Mouse (Mus musculus) Patski (cell line): ENCODE measurements around the gene Nyap1. TPM values are rescaled to one million over a fixed set of nuclear protein-coding genes. Genes with fewer than 3 reads are reported as not detected.

Experiments used
- ATAC-seq: fragments of 100-300 bp; one replicate; pipeline ENCODE4 v1.8.0; 2021
- CTCF ChIA-PET: fragments of 350-600 bp; sonication (Branson Sonifier 250); formaldehyde crosslinking; loops from one replicate; lab custom pipeline; 2022; ENCODE audit warnings: inconsistent platforms; lab: Charles Lee
- POLR2A ChIA-PET: fragments of 350-600 bp; sonication (Branson Sonifier 250); formaldehyde crosslinking; loops from one replicate; lab custom pipeline; 2022; ENCODE audit warnings: antibody characterized with exemption, inconsistent platforms; lab: Charles Lee
- DNase-seq: peaks from one replicate; pipeline ENCODE4 v3.0.0-alpha.2; 2011; ENCODE audit warnings: low read depth, low spot score
- H3K27me3 ChIP-seq: fragments of 371-371 bp; one replicate; pipeline ENCODE4 v1.5.1; 2021
- CTCF ChIP-seq: fragments of 100-300 bp; IDR thresholded peaks from one replicate; pipeline ENCODE4 v1.5.1; 2021
- in situ Hi-C: fragments of 300-500 bp; cut with MboI; formaldehyde crosslinking; loops from 3 replicates; pipeline ENCODE4 v1.11.1; 2018; ENCODE audit warnings: low pct_unique_long_range_greater_than_20kb, mixed read lengths
- polyA plus RNA-seq: library from polyadenylated mRNA; unstranded; gene quantifications from one replicate; pipeline ENCODE4 v1.2.3, GENCODE M21; 2021

Gene Nyap1
- polyA plus RNA-seq, 1 experiment from 2014 or later: 13.4 TPM

GRCm38 (mm10) chr5:137772755-137773154 is 31.3 kb upstream of the Nyap1 start:
- no peak for TF ChIP-seq CTCF
- H3K27me3 ChIP-seq: no peaks in the 10 kb centered on the region
- POLR2A ChIA-PET: interaction anchor here (0.7 kb wide), 1 partner anchor 606 kb away, joined by 3 read pairs; no protein-coding TSS in a partner anchor
- CTCF ChIA-PET: interaction anchor here (2.0 to 3.4 kb wide), 2 partner anchors 11 to 13 kb away, joined by 7 to 12 read pairs; no protein-coding TSS in a partner anchor
- no peak for ATAC-seq
- in situ Hi-C loops: no loop called here
- no peak for DNase-seq

GRCm38 (mm10) chr5:137770709-137771108 is 29.3 kb upstream of the Nyap1 start:
- TF ChIP-seq CTCF: no peak
- ATAC-seq (no peak), DNase-seq (no peak)
- in situ Hi-C loops: no loop called here
- POLR2A ChIA-PET: interaction anchor here (0.6 kb wide), 1 partner anchor 326 kb away, joined by 3 read pairs; no protein-coding TSS in a partner anchor
- CTCF ChIA-PET: interaction anchor here (1.1 to 2.1 kb wide), 3 partner anchors 11 to 24 kb away, joined by 3 to 11 read pairs (median 3); no protein-coding TSS in a partner anchor
- no peaks in the 10 kb centered on the region for H3K27me3 ChIP-seq

- POLR2A ChIA-PET: no interaction called here
- DNase-seq: no peak
- in situ Hi-C loops: no loop called here
- CTCF ChIA-PET: interaction anchor here (0.7 kb wide), 1 partner anchor 199 kb away, joined by 3 read pairs; no protein-coding TSS in a partner anchor
- no peak for ATAC-seq
- no peak for TF ChIP-seq CTCF
- no peaks in the 10 kb centered on the region for H3K27me3 ChIP-seq
Observed at GRCm38 (mm10) chr5:137768475-137768874, 27.1 kb upstream of the Nyap1 start.

- peak; percentile 68 for TF ChIP-seq CTCF
- H3K27me3 ChIP-seq: no peaks in the 10 kb centered on the region
- ChIA-PET CTCF (interaction anchor here (1.0 kb wide), 1 partner anchor 17 kb away, joined by 3 read pairs; no protein-coding TSS in a partner anchor), POLR2A (no interaction called here)
- in situ Hi-C loops: no loop called here
- no peak for ATAC-seq
- no peak for DNase-seq
Observed at GRCm38 (mm10) chr5:137766270-137766669, 24.9 kb upstream of the Nyap1 start.

GRCm38 (mm10) chr5:137764609-137765340 is 23.4 kb upstream of the Nyap1 start:
- ChIA-PET POLR2A (interaction anchor here (1.1 kb wide), 1 partner anchor 105 kb away, joined by 3 read pairs; no protein-coding TSS in a partner anchor), CTCF (interaction anchor here (0.9 kb wide), 1 partner anchor 14 kb away, joined by 3 read pairs; the partner anchor contains the start of gene Ppp1r35)
- in situ Hi-C loops: loop anchor here (5.0 kb wide), 2 partner anchors 112 to 232 kb away; partner anchors contain the start of genes Epo and Gnb2
- TF ChIP-seq CTCF: no peak
- ATAC-seq: no peak
- no peak for DNase-seq
- no peaks in the 10 kb centered on the region for H3K27me3 ChIP-seq

GRCm38 (mm10) chr5:137759971-137760412 is 18.6 kb upstream of the Nyap1 start:
- peak; percentile 79 for DNase-seq
- POLR2A ChIA-PET: interaction anchor here (0.6 to 2.7 kb wide), 2 partner anchors 12 to 71 kb away, joined by 3 to 18 read pairs; no protein-coding TSS in a partner anchor
- peak; percentile 71 for ATAC-seq
- CTCF ChIA-PET: interaction anchor here (0.7 to 3.8 kb wide), 20 partner anchors 8 to 146 kb away, joined by 3 to 26 read pairs (median 4); partner anchors contain the start of genes Pcolce and Tsc22d4
- in situ Hi-C loops: loop anchor here (5.0 kb wide), 2 partner anchors 108 to 228 kb away; partner anchors contain the start of genes Epo and Gnb2
- H3K27me3 ChIP-seq: no peaks in the 10 kb centered on the region
- TF ChIP-seq CTCF: peak; percentile 92

- no peaks in the 10 kb centered on the region for H3K27me3 ChIP-seq
- ATAC-seq (no peak), DNase-seq (no peak)
- POLR2A ChIA-PET: interaction anchor here (0.6 to 2.7 kb wide), 2 partner anchors 11 to 128 kb away, joined by 3 to 18 read pairs; no protein-coding TSS in a partner anchor
- in situ Hi-C loops: no loop called here
- no peak for TF ChIP-seq CTCF
- CTCF ChIA-PET: interaction anchor here (1.3 to 3.3 kb wide), 8 partner anchors 11 to 115 kb away, joined by 3 to 18 read pairs (median 12); partner anchors contain the start of gene Tsc22d4
Observed at GRCm38 (mm10) chr5:137758921-137759534, 17.6 kb upstream of the Nyap1 start.

- no peak for ATAC-seq
- TF ChIP-seq CTCF: no peak
- DNase-seq: no peak
- ChIA-PET POLR2A (interaction anchor here (2.7 kb wide), 1 partner anchor 10 kb away, joined by 18 read pairs; no protein-coding TSS in a partner anchor), CTCF (interaction anchor here (1.2 to 2.9 kb wide), 4 partner anchors 9 to 100 kb away, joined by 3 to 18 read pairs (median 10); no protein-coding TSS in a partner anchor)
- in situ Hi-C loops: no loop called here
- no peaks in the 10 kb centered on the region for H3K27me3 ChIP-seq
Observed at GRCm38 (mm10) chr5:137757887-137758286, 16.5 kb upstream of the Nyap1 start.

- peak; percentile 97 for TF ChIP-seq CTCF
- CTCF ChIA-PET: interaction anchor here (0.9 to 2.9 kb wide), 7 partner anchors 9 to 104 kb away, joined by 3 to 18 read pairs (median 3); no protein-coding TSS in a partner anchor
- ATAC-seq: no peak
- no peak for DNase-seq
- no peaks in the 10 kb centered on the region for H3K27me3 ChIP-seq
- POLR2A ChIA-PET: no interaction called here
- in situ Hi-C loops: no loop called here
Observed at GRCm38 (mm10) chr5:137756882-137757661, 15.7 kb upstream of the Nyap1 start.
